Mouse (Mus musculus) heart, embryonic 16.5 days (tissue): ENCODE measurements at regions not wholly inside any gene's neighbourhood (a gene's known extent, or its start where the extent isn't known, plus 50 kb on each side); places are given as distances from the start of the nearest gene placed in this dataset.

Source experiments
- ATAC-seq: fragments of 200-750 bp; cut with Nextera tagmentation; replicated peaks from 2 replicates; pipeline ENCODE4 v1.8.0; 2017; ENCODE audit warnings: moderate number of reproducible peaks; ENCODE audit not compliant: insufficient read depth, low FRiP score; ENCODE audit errors: extremely low read depth
- H3K27ac ChIP-seq: fragments of 300-500 bp; sonication (generic); 2 replicates; pipeline ENCODE4 v1.5.1; 2014; ENCODE audit warnings: mild to moderate bottlenecking, low read length, control low read depth, moderate library complexity
- H3K27me3 ChIP-seq: fragments of 300-500 bp; sonication (generic); 2 replicates; pipeline ENCODE4 v1.6.1; 2014; ENCODE audit warnings: low read length, mixed read lengths; ENCODE audit not compliant: control insufficient read depth, insufficient read depth
- H3K36me3 ChIP-seq: fragments of 300-500 bp; sonication (generic); 2 replicates; pipeline ENCODE4 v1.6.1; 2014; ENCODE audit not compliant: control insufficient read depth, insufficient read depth
- H3K4me1 ChIP-seq: fragments of 300-500 bp; sonication (generic); 2 replicates; pipeline ENCODE4 v1.6.1; 2014; ENCODE audit warnings: low read length, mixed read lengths; ENCODE audit not compliant: control insufficient read depth, insufficient read depth
- H3K4me2 ChIP-seq: fragments of 300-500 bp; sonication (generic); 2 replicates; pipeline ENCODE4 v1.6.1; 2014; ENCODE audit warnings: low read depth, mild to moderate bottlenecking, control low read depth, low read length
- H3K4me3 ChIP-seq: fragments of 300-500 bp; sonication (generic); 2 replicates; pipeline ENCODE4 v1.5.1; 2014; ENCODE audit warnings: mild to moderate bottlenecking, control low read depth, low read length
- H3K9ac ChIP-seq: fragments of 300-500 bp; sonication (generic); 2 replicates; pipeline ENCODE4 v1.6.1; 2014; ENCODE audit warnings: low read length, control low read depth
- H3K9me3 ChIP-seq: fragments of 300-500 bp; sonication (generic); replicated peaks from 2 replicates; pipeline ENCODE4 v1.6.1; 2016; ENCODE audit warnings: low read length; ENCODE audit not compliant: control insufficient read depth
- WGBS: fragments of 180-500 bp; shearing (Covaris S2); extraction: QIAGEN DNeasy Blood & Tissue Kit; methylation state at CpG from one replicate; pipeline ENCODE4 v1.1.7; 2014; 5-methylcytosine and 5-hydroxymethylcytosine counted together

DNA sequence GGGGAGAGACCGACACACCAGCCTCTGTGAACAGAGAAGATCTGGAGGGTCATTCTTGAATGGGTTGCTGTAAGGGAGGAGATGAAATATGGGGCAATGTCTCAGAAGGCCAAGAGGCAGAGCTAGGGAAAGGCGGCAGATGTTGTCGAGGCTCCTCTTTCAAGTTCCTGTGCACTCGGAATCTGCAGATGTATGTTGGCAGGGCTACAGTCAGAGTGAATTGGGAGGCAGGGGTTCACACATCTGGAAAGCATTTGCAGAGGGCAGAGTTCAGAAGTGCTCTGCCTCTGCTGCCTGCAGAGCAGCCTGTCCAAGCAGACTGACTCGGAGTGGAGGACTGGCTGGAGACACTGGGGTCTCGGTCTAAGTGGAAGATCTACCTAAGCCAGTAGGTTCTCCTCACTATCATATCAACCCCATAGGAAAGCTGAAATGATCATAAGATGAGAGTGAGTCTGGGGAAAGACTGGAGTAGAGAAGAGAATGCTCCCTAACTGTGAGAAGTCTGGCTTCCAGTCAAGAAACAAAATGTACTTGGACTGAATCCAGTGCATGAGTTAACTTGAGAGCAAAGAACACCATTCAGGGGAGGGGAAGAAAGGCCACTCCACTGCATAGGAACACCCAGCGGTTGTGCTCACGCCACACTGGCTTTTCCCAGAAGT lies 68.1 kb upstream of the Cd180 start:
- WGBS, result 37% methylated on average over 8 of the region's 8 CpGs
- Histone ChIP-seq H3K36me3 (no peaks in the 10 kb centered on the region), H3K27ac (peak overlapping the region; percentile 97), H3K27me3 (no peaks in the 10 kb centered on the region), H3K4me2 (peak overlapping the region; percentile 22; the same call in 1 of the 2 replicates), H3K9ac (peak overlapping the region; percentile 17; the same call in 1 of the 2 replicates), H3K4me3 (no peak overlapping the region), H3K4me1 (peaks cover 20% of the 10 kb centered on the region), H3K9me3 (no peaks in the 10 kb centered on the region)
- peak; percentile 94 for ATAC-seq

DNA sequence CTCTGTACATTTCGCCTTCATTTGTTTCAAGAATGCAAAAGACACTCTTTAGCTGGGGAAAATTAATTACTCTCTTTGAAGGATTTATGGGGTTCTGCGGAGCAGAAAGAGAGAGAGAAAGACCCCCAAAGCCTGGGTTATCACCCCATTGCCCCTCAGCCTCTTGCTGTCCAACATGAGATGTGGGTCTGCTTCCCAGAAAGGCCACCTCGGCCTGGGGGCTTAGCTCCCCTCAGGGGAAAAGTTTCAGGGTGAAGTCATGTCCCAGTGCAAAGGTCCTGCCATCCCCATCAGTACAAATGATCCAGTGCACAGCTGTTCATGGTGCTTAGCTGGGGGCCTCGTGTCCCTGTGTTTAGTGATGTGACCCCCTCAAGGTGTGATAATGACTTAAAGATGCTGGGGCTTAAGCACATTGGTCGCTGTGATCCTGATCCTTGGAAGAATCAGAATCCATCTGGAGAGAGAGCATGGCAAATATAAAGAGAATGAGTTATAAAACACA lies 67.5 kb upstream of the Cd180 start:
- peaks cover 20% of the 10 kb centered on the region for H3K4me1 ChIP-seq
- WGBS, result 65% methylated on average over 5 of the region's 5 CpGs
- ATAC-seq, result no peak; the same call in 1 of the 2 replicates
- H3K9me3 ChIP-seq, result no peaks in the 10 kb centered on the region
- H3K4me2 ChIP-seq, result no peak overlapping the region
- no peaks in the 10 kb centered on the region for H3K36me3 ChIP-seq
- H3K9ac ChIP-seq, result 0 out of 2 replicates have a peak overlapping the region, but pooled peaks have one; percentile 36
- no peaks in the 10 kb centered on the region for H3K27me3 ChIP-seq
- peak overlapping the region; percentile 97 for H3K27ac ChIP-seq
- no peak overlapping the region for H3K4me3 ChIP-seq

DNA sequence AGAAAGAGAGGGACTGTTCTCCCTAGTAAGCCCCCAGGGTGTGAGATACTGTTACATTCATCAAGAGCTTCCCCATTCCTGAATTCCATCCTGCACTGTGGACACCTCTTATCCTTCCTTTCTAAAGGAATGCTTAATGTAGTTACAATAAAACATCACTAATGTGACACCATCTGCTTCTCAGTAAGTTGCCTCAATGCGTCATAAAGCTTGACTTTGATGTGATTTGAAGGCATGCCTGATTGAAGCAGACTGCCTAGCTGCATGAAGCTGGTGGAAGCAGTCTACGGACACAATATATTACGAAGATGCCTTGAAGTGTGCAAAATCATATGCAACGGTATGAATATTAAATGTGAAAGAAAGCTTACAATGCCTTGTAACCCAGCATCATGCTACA lies 65.6 kb upstream of the Cd180 start:
- Histone ChIP-seq H3K4me2 (no peak overlapping the region), H3K4me1 (peaks cover 20% of the 10 kb centered on the region), H3K9ac (no peak overlapping the region), H3K9me3 (no peaks in the 10 kb centered on the region), H3K27ac (no peak overlapping the region), H3K4me3 (no peak overlapping the region), H3K27me3 (no peaks in the 10 kb centered on the region), H3K36me3 (no peaks in the 10 kb centered on the region)
- no peak for ATAC-seq
- 93% methylated on average over 4 of the region's 4 CpGs for WGBS

GRCm38 (mm10) chr13:102629176-102629575 lies 64.2 kb upstream of the Cd180 start:
- H3K36me3 ChIP-seq, result no peaks in the 10 kb centered on the region
- no peak overlapping the region for H3K4me2 ChIP-seq
- H3K4me3 ChIP-seq, result no peak overlapping the region
- H3K9me3 ChIP-seq, result no peaks in the 10 kb centered on the region
- H3K27me3 ChIP-seq, result no peaks in the 10 kb centered on the region
- peaks cover 20% of the 10 kb centered on the region for H3K4me1 ChIP-seq
- 82% methylated on average over 7 of the region's 7 CpGs for WGBS
- no peak for ATAC-seq
- no peak overlapping the region for H3K9ac ChIP-seq
- H3K27ac ChIP-seq, result no peak overlapping the region

GRCm38 (mm10) chr13:102634236-102634957 lies 59.0 kb upstream of the Cd180 start:
- no peak overlapping the region for H3K4me3 ChIP-seq
- H3K9me3 ChIP-seq, result no peaks in the 10 kb centered on the region
- 92% methylated on average over 10 of the region's 10 CpGs for WGBS
- H3K4me1 ChIP-seq, result peaks cover 9% of the 10 kb centered on the region
- H3K4me2 ChIP-seq, result no peak overlapping the region
- no peaks in the 10 kb centered on the region for H3K36me3 ChIP-seq
- no peak overlapping the region for H3K27ac ChIP-seq
- H3K27me3 ChIP-seq, result no peaks in the 10 kb centered on the region
- H3K9ac ChIP-seq, result no peak overlapping the region
- no peak for ATAC-seq

GRCm38 (mm10) chr13:102636032-102636431 lies 57.3 kb upstream of the Cd180 start:
- no peaks in the 10 kb centered on the region for H3K36me3 ChIP-seq
- no peak overlapping the region for H3K4me2 ChIP-seq
- 61% methylated on average over 8 of the region's 8 CpGs for WGBS
- H3K27ac ChIP-seq, result no peak overlapping the region
- no peaks in the 10 kb centered on the region for H3K9me3 ChIP-seq
- no peak overlapping the region for H3K9ac ChIP-seq
- no peak for ATAC-seq
- H3K27me3 ChIP-seq, result no peaks in the 10 kb centered on the region
- no peak overlapping the region for H3K4me3 ChIP-seq
- peaks cover 9% of the 10 kb centered on the region for H3K4me1 ChIP-seq

DNA sequence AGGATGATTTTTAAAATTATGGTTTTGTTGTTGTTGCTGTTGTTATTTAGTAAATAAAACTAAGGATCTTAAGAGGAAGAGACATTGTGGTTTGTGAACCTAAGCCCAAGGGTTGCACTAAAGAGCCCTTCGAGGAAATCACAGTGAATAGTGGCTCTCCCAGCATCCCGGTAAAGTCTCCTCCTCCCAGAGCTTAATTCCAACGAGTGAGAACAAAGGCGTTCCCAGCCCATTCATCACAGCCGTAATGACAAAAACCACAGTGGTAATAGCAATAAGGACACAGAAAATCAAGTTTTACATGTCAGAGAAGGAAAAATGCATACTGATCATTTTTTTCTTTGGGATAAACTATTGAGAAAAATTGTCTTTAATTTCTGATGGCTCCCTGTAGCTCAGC lies 56.3 kb upstream of the Cd180 start:
- WGBS, result 42% methylated on average over 5 of the region's 5 CpGs
- Histone ChIP-seq H3K27me3 (no peaks in the 10 kb centered on the region), H3K4me1 (peaks cover 9% of the 10 kb centered on the region), H3K9me3 (no peaks in the 10 kb centered on the region), H3K9ac (no peak overlapping the region), H3K36me3 (no peaks in the 10 kb centered on the region), H3K27ac (no peak overlapping the region), H3K4me2 (no peak overlapping the region), H3K4me3 (no peak overlapping the region)
- ATAC-seq, result no peak

DNA sequence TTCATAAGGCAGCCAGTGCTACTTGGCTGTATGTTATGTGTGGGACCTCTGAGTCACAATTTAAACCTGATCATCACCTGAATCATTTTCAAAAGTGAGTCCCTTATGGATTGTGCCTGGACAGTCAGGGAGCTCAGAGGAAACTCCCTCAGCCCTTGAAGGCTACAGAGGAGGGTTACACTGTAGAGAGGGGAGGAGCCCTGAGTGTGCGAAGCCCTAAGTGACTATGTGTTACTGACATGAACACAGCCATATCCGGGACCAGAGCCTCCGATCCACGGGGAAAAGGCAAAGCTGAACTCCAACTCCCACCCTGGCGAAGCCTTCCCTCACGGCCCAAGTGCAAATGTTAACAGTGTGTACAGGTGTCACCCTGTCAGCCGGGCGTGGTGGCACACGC lies 53.7 kb upstream of the Cd180 start:
- no peak overlapping the region for H3K4me2 ChIP-seq
- H3K36me3 ChIP-seq, result no peaks in the 10 kb centered on the region
- peaks cover 16% of the 10 kb centered on the region for H3K4me1 ChIP-seq
- 76% methylated on average over 9 of the region's 9 CpGs for WGBS
- H3K4me3 ChIP-seq, result no peak overlapping the region
- no peak for ATAC-seq
- H3K27me3 ChIP-seq, result no peaks in the 10 kb centered on the region
- H3K9ac ChIP-seq, result no peak overlapping the region
- no peaks in the 10 kb centered on the region for H3K9me3 ChIP-seq
- no peak overlapping the region for H3K27ac ChIP-seq

DNA sequence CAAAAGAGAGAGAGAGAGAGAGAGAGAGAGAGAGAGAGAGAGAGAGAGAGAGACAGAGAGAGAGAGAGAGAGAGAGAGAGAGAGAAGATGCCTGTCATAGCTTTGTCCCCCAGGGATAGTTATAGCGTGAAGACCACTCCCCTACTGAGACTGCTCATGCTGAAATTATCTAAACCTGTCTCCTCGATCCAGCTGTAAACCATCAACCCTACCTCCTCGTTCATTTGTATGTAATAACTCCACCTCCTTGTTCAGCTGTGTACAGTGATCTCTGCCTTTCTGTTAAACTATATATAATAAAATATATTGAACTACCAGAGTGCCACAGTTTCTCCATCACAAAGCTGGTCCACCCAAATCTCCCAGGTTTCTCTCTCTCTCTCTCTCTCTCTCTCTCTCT lies 53.2 kb upstream of the Cd180 start:
- Histone ChIP-seq H3K27me3 (no peaks in the 10 kb centered on the region), H3K4me2 (no peak overlapping the region), H3K9ac (no peak overlapping the region), H3K4me3 (no peak overlapping the region), H3K9me3 (no peaks in the 10 kb centered on the region), H3K27ac (no peak overlapping the region), H3K36me3 (no peaks in the 10 kb centered on the region), H3K4me1 (peaks cover 16% of the 10 kb centered on the region)
- no peak for ATAC-seq
- WGBS, result 51% methylated on average over 3 of the region's 3 CpGs
